Mouse (Mus musculus) kidney, adult 2 months (tissue): ENCODE data around the gene Arhgef28. TPM values are rescaled to one million over a fixed set of nuclear protein-coding genes. Genes with fewer than 3 reads are reported as not detected.
A peak's percentile ranks its signal among the peaks of the same experiment; 100 is the strongest.

Source experiments
- DNase-seq: peaks from one replicate; pipeline ENCODE4 v3.0.0; 2021
- H3K27ac ChIP-seq: fragments of 200-500 bp; 2 replicates; pipeline ENCODE4 v1.5.1; 2012; ENCODE audit warnings: low read depth, low read length, control low read depth, inconsistent platforms; ENCODE audit not compliant: insufficient read depth
- H3K27me3 ChIP-seq: fragments of 200-500 bp; replicated peaks from 2 replicates; pipeline ENCODE4 v1.6.1; 2012; ENCODE audit warnings: mild to moderate bottlenecking, moderate library complexity, low read length, inconsistent platforms; ENCODE audit not compliant: control insufficient read depth, insufficient read depth
- H3K36me3 ChIP-seq: fragments of 200-500 bp; 2 replicates; pipeline ENCODE4 v1.6.1; 2012; ENCODE audit warnings: mild to moderate bottlenecking, moderate library complexity, low read length, inconsistent platforms; ENCODE audit not compliant: control insufficient read depth, insufficient read depth
- H3K4me1 ChIP-seq: fragments of 200-500 bp; 2 replicates; pipeline ENCODE4 v1.6.1; 2011; ENCODE audit warnings: low read length; ENCODE audit not compliant: control insufficient read depth, insufficient read depth
- H3K4me3 ChIP-seq: fragments of 200-500 bp; 2 replicates; pipeline ENCODE4 v1.5.1; 2011; ENCODE audit warnings: mild to moderate bottlenecking, low read depth, low read length, control low read depth; ENCODE audit not compliant: insufficient read depth
- CTCF ChIP-seq: fragments of 200-500 bp; conservative IDR thresholded peaks from 2 replicates; pipeline ENCODE4 v1.5.1; 2011; ENCODE audit warnings: low read depth, mild to moderate bottlenecking, control low read depth, low read length, moderate library complexity, mixed read lengths; ENCODE audit not compliant: insufficient read depth, insufficient read length
- POLR2A ChIP-seq: fragments of 200-500 bp; IDR thresholded peaks from one replicate; pipeline ENCODE4 v1.6.1; 2011; ENCODE audit warnings: low read depth, low read length, control low read depth
- WGBS: fragments of 180-500 bp; shearing (Covaris S2); methylation state at CpG from one replicate; pipeline ENCODE4 v1.1.7; 2018; 5-methylcytosine and 5-hydroxymethylcytosine counted together
- polyA plus RNA-seq: library from polyadenylated mRNA; depleted of rRNA; stranded (reverse); fragments of >200 nt; gene quantifications from 2 replicates; pipeline ENCODE4 v1.2.3, GENCODE M21; 2012

Arhgef28 gene
- polyA plus RNA-seq, 1 experiment = 39.3 TPM

DNA sequence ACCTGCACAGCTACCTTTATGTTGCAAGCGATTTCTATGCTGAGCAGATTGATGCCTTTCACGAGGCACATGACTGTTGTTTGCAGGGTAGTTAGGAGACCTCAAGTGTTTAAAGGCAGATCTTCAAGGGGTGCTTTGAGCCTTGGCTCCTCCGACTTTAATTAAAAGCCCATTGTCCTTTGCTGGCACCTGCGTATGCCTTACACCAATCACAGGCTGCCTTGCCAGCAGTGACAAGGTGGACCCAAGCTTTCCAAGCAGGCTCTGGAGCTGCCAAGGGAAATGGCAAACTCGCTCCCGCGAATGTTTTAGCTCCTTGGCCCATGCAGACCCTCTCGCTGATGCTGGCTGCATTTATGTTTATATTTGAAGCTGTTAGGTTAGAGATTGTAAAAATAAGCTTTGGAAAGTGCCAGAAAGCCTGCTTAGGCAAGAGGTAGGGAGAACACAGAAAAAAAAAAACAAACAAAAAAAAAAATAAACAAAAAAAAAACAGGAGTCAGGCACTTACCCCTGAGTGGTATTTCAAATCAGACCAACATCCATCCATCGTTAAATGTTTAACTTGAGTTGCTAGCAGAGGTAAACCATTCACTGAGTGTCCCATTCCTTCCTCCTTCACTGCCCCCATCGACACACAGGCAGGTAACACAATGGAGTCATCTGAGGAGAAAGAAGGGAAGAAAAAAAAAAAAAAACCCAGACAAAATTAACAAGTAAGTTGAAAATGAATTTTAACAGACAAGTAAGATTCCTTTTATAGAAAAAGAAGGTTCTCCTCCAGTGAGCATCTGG lies 313.0 kb downstream of the Arhgef28 start:
- peak; percentile 77 for DNase-seq
- no peak for TF ChIP-seq CTCF
- no peak for TF ChIP-seq POLR2A
- Histone ChIP-seq H3K4me3 (no peak overlapping the region), H3K27me3 (no peaks in the 10 kb centered on the region), H3K27ac (peak overlapping the region; percentile 22; the same call in 1 of the 2 replicates), H3K36me3 (no peaks in the 10 kb centered on the region), H3K4me1 (peaks cover 13% of the 10 kb centered on the region)
- WGBS = 30% methylated on average over 10 of the region's 10 CpGs

DNA sequence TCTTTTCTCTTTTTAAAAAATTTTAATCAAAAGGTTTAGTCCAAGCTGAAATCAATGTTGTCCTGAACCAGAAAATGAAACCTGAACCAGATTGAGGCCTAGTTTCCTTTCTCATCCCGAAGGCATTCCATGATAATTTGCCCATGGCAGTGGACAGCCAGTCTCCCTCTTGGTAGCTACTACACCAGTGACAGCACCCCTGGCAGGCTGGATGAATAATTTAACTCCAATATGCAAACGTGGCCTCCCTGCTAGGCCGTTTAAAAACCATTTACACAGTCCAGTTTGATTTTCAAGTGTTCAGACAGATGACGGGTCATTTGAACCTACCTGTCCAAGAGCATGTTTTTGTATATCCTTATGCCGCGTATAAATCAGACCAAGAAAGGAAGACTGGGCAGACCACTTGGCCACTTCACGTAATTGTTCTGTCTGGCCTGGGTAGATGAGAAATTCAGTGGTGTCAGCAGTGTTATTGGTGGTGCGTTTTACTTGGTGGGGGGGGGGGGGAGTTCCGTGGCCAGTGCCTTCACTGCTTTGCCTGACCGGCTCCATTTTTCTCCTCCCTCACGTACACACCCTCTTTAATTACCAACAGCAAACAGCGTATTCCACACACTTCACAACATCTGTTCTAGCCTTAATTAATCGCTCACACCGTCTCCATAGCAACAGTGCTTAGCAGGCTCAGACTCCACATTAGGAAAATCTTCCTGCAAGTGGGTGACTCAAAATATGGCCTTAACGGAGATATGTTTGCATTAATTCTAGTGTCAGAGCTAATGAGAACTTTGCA lies 314.0 kb downstream of the Arhgef28 start:
- DNase-seq = peak; percentile 15
- H3K4me3 ChIP-seq = no peak overlapping the region
- H3K4me1 ChIP-seq = peaks cover 13% of the 10 kb centered on the region
- no peaks in the 10 kb centered on the region for H3K36me3 ChIP-seq
- WGBS = 38% methylated on average over 15 of the region's 15 CpGs
- H3K27ac ChIP-seq = peak overlapping the region; percentile 30; the same call in 1 of the 2 replicates
- no peaks in the 10 kb centered on the region for H3K27me3 ChIP-seq
- TF ChIP-seq CTCF = no peak
- TF ChIP-seq POLR2A = no peak

DNA sequence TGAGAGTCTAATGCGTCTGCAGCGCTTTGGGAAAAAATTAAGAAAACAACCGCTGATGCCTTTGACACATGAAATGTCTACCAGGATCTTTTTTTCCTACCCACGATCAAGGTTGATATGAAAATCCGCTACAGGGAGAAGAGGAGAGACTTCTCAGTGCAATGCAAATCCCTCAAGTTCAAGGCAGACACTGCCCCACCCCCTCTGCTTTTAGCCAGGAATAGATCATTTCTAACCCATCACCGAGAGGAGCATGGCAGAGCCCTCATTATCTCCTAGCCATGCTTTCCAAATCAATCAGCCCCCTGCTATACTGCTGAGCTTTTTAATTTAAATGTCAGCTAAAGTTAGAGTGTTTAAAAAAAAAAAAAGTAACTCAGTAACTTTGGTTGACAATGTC lies 318.2 kb downstream of the Arhgef28 start:
- no peaks in the 10 kb centered on the region for H3K36me3 ChIP-seq
- H3K27ac ChIP-seq = no peak overlapping the region
- 64% methylated on average over 6 of the region's 6 CpGs for WGBS
- H3K4me3 ChIP-seq = no peak overlapping the region
- no peaks in the 10 kb centered on the region for H3K27me3 ChIP-seq
- DNase-seq = no peak
- peaks cover 2% of the 10 kb centered on the region; the same call in 1 of the 2 replicates for H3K4me1 ChIP-seq
- TF ChIP-seq CTCF (no peak), POLR2A (no peak)

DNA sequence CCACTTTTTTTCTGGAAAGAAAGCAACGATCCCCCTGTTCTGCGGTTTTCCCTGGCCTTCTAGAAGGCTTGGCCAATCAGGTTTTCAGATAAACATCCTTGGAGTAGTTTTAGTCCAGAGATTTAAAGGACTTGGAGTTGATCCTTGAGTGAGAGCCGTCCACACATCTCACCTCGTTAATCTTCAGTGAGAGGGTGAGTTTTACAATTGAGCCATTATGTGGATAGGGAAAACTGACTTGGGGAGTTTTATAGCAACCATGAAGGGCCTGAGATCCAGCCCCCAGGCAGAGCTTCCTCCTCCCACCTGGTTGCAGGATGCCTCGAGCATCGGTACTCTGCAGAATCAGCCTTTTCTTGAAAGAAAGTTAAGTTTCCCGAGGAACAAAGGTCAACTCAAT lies 318.7 kb downstream of the Arhgef28 start:
- H3K27ac ChIP-seq = no peak overlapping the region
- H3K4me1 ChIP-seq = no peaks in the 10 kb centered on the region; the same call in 1 of the 2 replicates
- TF ChIP-seq POLR2A (no peak), CTCF (no peak)
- no peak overlapping the region for H3K4me3 ChIP-seq
- WGBS = 41% methylated on average over 7 of the region's 7 CpGs
- H3K36me3 ChIP-seq = no peaks in the 10 kb centered on the region
- no peak for DNase-seq
- H3K27me3 ChIP-seq = no peaks in the 10 kb centered on the region

DNA sequence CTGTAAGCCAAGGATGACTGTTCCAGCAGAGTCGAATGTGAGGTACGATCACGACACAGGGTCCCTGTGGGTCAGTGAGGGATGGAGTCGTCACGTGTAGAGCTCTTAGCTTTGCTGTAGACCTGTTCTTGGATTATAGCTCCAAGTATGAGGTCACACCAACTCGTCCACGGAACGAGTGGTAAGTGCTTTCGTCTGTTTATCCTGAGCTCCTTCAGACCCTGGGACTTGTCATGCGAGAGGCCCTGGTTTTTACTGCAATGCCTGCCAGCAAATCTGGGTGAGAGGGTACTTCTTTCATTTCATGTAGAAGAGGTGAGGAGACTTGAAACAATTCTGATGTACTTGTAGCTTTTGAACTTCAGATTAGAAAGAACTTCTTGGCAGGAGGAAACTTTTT lies 322.6 kb downstream of the Arhgef28 start:
- DNase-seq = no peak
- H3K27ac ChIP-seq = no peak overlapping the region
- 84% methylated on average over 10 of the region's 10 CpGs for WGBS
- TF ChIP-seq POLR2A = no peak
- no peak for TF ChIP-seq CTCF
- H3K4me3 ChIP-seq = no peak overlapping the region
- H3K27me3 ChIP-seq = no peaks in the 10 kb centered on the region
- no peaks in the 10 kb centered on the region for H3K36me3 ChIP-seq
- H3K4me1 ChIP-seq = no peaks in the 10 kb centered on the region

DNA sequence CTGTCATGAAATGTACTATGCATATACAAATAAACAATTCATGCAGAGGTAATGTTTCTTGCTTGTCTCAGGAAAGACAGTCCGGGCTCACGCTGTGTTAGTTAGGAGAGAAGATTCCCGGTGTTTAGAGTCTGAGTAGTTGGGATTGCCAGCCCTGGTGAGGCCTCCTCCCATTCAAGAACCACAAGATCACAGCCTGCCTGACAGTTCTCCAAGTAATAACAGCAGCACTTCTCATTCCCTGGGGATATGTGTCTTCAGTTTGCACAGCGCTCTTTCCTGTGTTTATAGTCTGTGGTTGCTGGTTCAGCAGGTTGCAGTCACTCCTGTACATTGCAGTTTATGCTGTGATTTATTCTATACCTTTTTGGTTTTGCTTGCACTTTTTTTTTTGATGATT lies 329.8 kb downstream of the Arhgef28 start:
- no peak for DNase-seq
- TF ChIP-seq CTCF = no peak
- no peak for TF ChIP-seq POLR2A
- 44% methylated on average over 4 of the region's 4 CpGs for WGBS
- Histone ChIP-seq H3K4me3 (no peak overlapping the region), H3K27me3 (no peaks in the 10 kb centered on the region), H3K4me1 (no peaks in the 10 kb centered on the region; the same call in 1 of the 2 replicates), H3K27ac (peak overlapping the region; percentile 52; the same call in 1 of the 2 replicates), H3K36me3 (no peaks in the 10 kb centered on the region)

DNA sequence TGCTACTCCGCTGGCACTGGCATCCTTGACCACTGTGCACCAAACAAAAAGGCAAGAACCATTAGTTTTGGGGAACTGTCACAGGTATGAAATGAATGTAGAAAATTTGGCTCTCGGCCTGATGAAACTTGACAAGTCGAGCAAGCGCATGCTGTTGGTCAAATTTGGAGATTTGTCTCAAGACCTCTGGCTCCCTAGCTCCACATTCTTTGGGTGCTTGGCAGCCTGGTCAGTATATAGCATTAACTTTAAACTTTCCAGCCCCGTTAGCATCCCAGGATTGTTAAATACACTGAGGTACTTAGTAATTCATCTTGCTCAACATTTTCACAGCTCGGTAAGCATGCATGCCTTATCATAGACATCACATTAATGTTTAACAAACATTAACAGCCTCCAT lies 330.2 kb downstream of the Arhgef28 start:
- TF ChIP-seq CTCF = no peak
- TF ChIP-seq POLR2A = no peak
- Histone ChIP-seq H3K27ac (no peak overlapping the region), H3K36me3 (no peaks in the 10 kb centered on the region), H3K4me3 (no peak overlapping the region), H3K27me3 (no peaks in the 10 kb centered on the region), H3K4me1 (no peaks in the 10 kb centered on the region; the same call in 1 of the 2 replicates)
- 23% methylated on average over 6 of the region's 6 CpGs for WGBS
- DNase-seq = peak; percentile 65
